In the genomic region with DNA sequence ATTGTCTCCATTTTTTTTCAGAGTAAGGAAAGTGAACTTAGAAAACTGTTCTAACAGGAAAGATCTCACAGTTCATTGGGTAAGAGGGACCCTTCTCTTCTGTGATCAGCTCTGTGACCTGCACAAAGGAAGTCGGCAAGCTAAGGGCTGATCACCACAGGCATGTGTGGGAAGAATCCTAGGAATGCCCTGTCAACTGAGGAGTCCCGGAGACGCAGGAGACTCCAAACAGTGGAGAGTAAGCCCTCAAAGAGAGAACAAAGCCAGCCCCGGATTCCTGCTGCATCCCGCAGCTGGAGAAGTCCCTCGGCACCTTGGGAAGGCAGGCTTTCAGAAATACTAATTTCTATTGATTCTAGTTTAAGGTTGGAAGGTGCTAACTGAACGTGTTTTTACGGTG, we compare ENCODE assay signal across 7 mouse cellular contexts. TPM values are rescaled to one million over a fixed set of nuclear protein-coding genes. Genes with fewer than 3 reads are reported as not detected.
A peak's percentile ranks its signal among the peaks of the same experiment; 100 is the strongest.
DNase-seq lines count a peak whose midpoint lies in the region; ATAC-seq lines count a peak whose summit lies in the region.

No protein-coding gene starts in this region.

- 12% methylated on average over 8 of the region's 8 CpGs for WGBS in heart, embryonic 15.5 days
- WGBS in limb, embryonic 10.5 days: under 1% methylated on average over 8 of the region's 8 CpGs
- WGBS in midbrain, embryonic 16.5 days: 2% methylated on average over 8 of the region's 8 CpGs

- H3K36me3 ChIP-seq in heart, embryonic 15.5 days: peaks cover 14% of the 10 kb centered on the region
- peaks cover 63% of the 10 kb centered on the region for H3K36me3 ChIP-seq in limb, embryonic 10.5 days
- H3K36me3 ChIP-seq in midbrain, embryonic 16.5 days (ENCODE audit: control insufficient read depth, insufficient read depth, low read length): peaks cover 8% of the 10 kb centered on the region; the same call in 1 of the 2 replicates

- peak; percentile 76 for DNase-seq in embryo, embryonic 9.5 days (ENCODE audit: extremely low spot score)
- peak; percentile 59 for DNase-seq in limb, embryonic 10.5 days (ENCODE audit: low spot score)
- no peak for DNase-seq in spleen, postnatal 4 days (ENCODE audit: low spot score in 2 of 2)
- DNase-seq in cerebellum, postnatal 10 days: no peak

- peaks cover 65% of the 10 kb centered on the region for H3K4me1 ChIP-seq in heart, embryonic 15.5 days (replicated peaks)
- H3K4me1 ChIP-seq in limb, embryonic 10.5 days: peaks cover 82% of the 10 kb centered on the region
- H3K4me1 ChIP-seq in midbrain, embryonic 16.5 days (ENCODE audit: control insufficient read depth, insufficient read depth, low read length): peaks cover 49% of the 10 kb centered on the region

- H3K9me3 ChIP-seq in heart, embryonic 15.5 days (replicated peaks): no peaks in the 10 kb centered on the region
- no peaks in the 10 kb centered on the region for H3K9me3 ChIP-seq in limb, embryonic 10.5 days (replicated peaks)
- no peaks in the 10 kb centered on the region for H3K9me3 ChIP-seq in midbrain, embryonic 16.5 days (replicated peaks; ENCODE audit: control insufficient read depth, low read length, poor library complexity, severe bottlenecking)

- H3K9ac ChIP-seq in heart, embryonic 15.5 days: peak overlapping the region; percentile 1; the same call in 1 of the 2 replicates
- H3K9ac ChIP-seq in midbrain, embryonic 16.5 days (ENCODE audit: low read depth, low read length): peak overlapping the region; percentile 50

- H3K27me3 ChIP-seq in heart, embryonic 15.5 days: no peaks in the 10 kb centered on the region
- H3K27me3 ChIP-seq in limb, embryonic 10.5 days (ENCODE audit: low read depth, poor library complexity, severe bottlenecking): no peaks in the 10 kb centered on the region
- no peaks in the 10 kb centered on the region for H3K27me3 ChIP-seq in midbrain, embryonic 16.5 days (ENCODE audit: control insufficient read depth, insufficient read depth, low read depth, low read length)

- peak overlapping the region; percentile 49 for H3K4me2 ChIP-seq in heart, embryonic 15.5 days
- H3K4me2 ChIP-seq in midbrain, embryonic 16.5 days (ENCODE audit: low read length): peak overlapping the region; percentile 52

- peak overlapping the region; percentile 44 for H3K27ac ChIP-seq in heart, embryonic 15.5 days
- H3K27ac ChIP-seq in limb, embryonic 10.5 days: peak overlapping the region; percentile 86
- peak overlapping the region; percentile 62 for H3K27ac ChIP-seq in midbrain, embryonic 16.5 days (ENCODE audit: low read length)

- peak; percentile 63; the same call in 1 of the 2 replicates for ATAC-seq in heart, embryonic 15.5 days (replicated peaks; ENCODE audit: insufficient number of reproducible peaks, insufficient read depth, low FRiP score, low read depth)
- ATAC-seq in midbrain, embryonic 16.5 days: 0 out of 2 replicates have a peak, but pooled peaks have one; percentile 22
- ATAC-seq in megakaryocyte-erythroid progenitor cell, adult 5-6 weeks (replicated peaks; ENCODE audit: low FRiP score, low TSS enrichment, poor library complexity, severe bottlenecking): no peak

- H3K4me3 ChIP-seq in heart, embryonic 15.5 days: peak overlapping the region; percentile 12
- H3K4me3 ChIP-seq in limb, embryonic 10.5 days: peak overlapping the region; percentile 40
- peak overlapping the region; percentile 31 for H3K4me3 ChIP-seq in midbrain, embryonic 16.5 days (ENCODE audit: low read depth, low read length)

RNA-seq across cellular contexts. Expression of a gene that starts 8.4 kb away (rescaled TPM):
- polyA plus RNA-seq in heart, embryonic 15.5 days (2015; fragmentation: Nextera tagmentation; extraction: Ambion mirVana): 27.2 and 31.2 TPM in 2 replicates
- polyA plus RNA-seq in limb, embryonic 10.5 days (2016; fragmentation: Nextera tagmentation; extraction: Ambion mirVana): 88.6 and 111 TPM in 2 replicates
- polyA plus RNA-seq in midbrain, embryonic 16.5 days (2015; fragmentation: Nextera tagmentation; extraction: Ambion mirVana): 157 and 180 TPM in 2 replicates
- total RNA-seq in megakaryocyte-erythroid progenitor cell, adult 5-6 weeks (2014; fragmentation: Nextera tagmentation): not detected in 2 replicates
- total RNA-seq in megakaryocyte-erythroid progenitor cell, adult 5-6 weeks (2017): 0.99 and 2.3 TPM in 2 replicates

Comparison
In these comparisons a context has a peak if more than half of its experiments do, and no peak if none do; other contexts are left out.
1. DNase-seq: peak in embryo, embryonic 9.5 days (single experiment) and limb, embryonic 10.5 days (single experiment); none in spleen, postnatal 4 days (0 of 2) and cerebellum, postnatal 10 days (0 of 2).
2. Peak in every context shown above with its lines, with median percentiles within 50 percentile points of each other: H3K27ac ChIP-seq and H3K4me3 ChIP-seq.